Mouse (Mus musculus): ENCODE data around the gene Apc2. TPM values are rescaled to one million over a fixed set of nuclear protein-coding genes. Genes with fewer than 3 reads are reported as not detected.
"Not testable (repeated sequence)": the region's sequence is repeated elsewhere in the genome, so short reads cannot be mapped to it uniquely, and the experiment has no call there.

Apc2 gene
- 100 to 1,000 TPM; 179 to 181 TPM for total RNA-seq (2021)
- long read RNA-seq, partial matches to known transcripts = 1 of 38 reads
- long read RNA-seq, other reads (novel, unspliced or antisense) = 35 of 38 reads

DNA sequence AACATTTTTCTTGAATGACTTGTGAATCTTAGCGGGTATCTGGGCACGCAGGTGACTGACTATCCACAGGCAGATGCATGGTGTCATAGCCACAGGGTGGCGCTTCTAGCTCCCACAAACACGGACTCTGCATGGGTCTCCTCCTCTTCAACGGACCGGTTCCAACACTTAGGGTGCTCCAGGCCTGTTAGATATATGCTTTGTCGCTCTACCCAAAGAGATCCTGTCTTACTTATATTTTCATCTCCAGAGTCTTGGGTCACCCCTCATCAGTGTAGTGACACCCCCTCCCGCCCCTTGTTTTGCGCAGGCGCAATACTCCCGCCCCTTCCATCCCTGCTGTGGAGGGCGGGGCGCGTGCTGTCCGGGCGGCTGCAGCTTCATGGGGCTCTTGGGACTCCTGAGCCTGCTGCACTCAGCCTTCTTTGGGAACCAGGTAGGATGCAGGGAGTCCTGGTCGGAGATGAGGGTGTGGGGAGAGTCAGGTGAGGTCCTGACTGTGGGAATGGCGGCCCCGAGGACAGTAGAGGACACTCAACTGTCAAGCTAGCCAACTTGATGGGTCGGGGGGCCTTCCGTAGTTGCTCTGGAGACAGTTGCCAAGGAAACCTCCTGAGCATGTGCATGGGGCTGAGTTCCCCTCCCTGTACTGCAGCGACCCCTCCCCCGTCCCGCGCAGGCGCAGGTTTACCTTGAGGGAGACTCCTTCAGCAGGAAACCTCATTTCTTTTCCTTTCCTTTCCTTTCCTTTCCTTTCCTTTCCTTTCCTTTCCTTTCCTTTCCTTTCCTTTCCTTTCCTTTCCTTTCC, at the start of gene Apc2:
Gene Apc2 (plus strand): TSS at position 360 of the 808 bp plus-strand sequence.
- DNase-seq (ENCODE audit: low spot score in 2 of 2) = peak; percentile 77 to 82

- DNase-seq (ENCODE audit: low spot score in 2 of 2) = no peak
These were observed 47.9 kb upstream of the Apc2 start for GRCm38 (mm10) chr10:80247849-80248248.

GRCm38 (mm10) chr10:80248437-80248836, 47.3 kb upstream of the Apc2 start:
- DNase-seq (ENCODE audit: low spot score in 2 of 2) = not testable (repeated sequence)

- DNase-seq (ENCODE audit: low spot score in 2 of 2) = peak; percentile 97 to 98
These were observed 46.7 kb upstream of the Apc2 start, which contains the start of gene Ndufs7 for GRCm38 (mm10) chr10:80248971-80249640. Ndufs7 (plus strand) TSS chr10:80249121.

GRCm38 (mm10) chr10:80250059-80250458, 45.7 kb upstream of the Apc2 start:
- DNase-seq (ENCODE audit: low spot score in 2 of 2) = no peak

DNA sequence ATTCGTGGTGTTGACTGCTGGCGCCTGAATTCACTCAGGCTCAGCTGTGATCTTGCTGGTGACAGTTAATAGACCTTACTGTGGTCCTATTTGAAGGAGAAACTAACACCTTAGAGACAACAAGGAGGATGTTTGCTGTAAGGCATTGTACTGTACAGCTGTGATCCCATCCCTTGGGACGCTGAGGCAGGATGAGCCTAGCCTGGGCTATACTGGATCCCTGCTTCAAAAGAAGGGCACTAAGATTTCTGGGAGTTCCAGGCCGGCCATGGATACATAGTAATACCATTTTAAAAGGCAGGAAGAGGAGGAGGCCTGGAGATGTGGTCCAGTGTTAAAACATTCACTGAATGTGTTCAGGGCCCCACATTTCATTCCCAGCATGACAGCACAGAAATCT, 45.2 kb upstream of the Apc2 start:
- no peak for DNase-seq (ENCODE audit: low spot score in 2 of 2)

DNA sequence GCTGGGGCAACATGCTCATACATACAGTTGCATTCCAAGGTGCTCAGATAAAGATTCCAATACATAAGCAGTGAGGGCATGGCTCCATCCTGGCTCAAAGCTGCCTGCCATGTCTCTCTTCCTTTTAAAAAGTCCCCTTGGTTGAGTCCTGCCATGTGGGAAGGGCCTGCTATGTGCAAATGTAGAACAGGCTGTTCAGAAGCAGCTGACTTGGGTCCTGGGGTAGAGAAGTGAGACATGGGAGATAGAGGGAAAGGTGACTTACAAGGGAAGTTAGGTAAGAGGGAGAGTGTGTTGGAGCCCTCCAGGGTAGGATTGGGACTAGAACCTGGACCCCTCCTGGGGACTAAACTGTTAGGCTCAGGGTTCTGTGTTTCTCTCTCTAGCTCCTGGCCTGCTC, 43.8 kb upstream of the Apc2 start:
- DNase-seq (ENCODE audit: low spot score in 2 of 2) = no peak

DNA sequence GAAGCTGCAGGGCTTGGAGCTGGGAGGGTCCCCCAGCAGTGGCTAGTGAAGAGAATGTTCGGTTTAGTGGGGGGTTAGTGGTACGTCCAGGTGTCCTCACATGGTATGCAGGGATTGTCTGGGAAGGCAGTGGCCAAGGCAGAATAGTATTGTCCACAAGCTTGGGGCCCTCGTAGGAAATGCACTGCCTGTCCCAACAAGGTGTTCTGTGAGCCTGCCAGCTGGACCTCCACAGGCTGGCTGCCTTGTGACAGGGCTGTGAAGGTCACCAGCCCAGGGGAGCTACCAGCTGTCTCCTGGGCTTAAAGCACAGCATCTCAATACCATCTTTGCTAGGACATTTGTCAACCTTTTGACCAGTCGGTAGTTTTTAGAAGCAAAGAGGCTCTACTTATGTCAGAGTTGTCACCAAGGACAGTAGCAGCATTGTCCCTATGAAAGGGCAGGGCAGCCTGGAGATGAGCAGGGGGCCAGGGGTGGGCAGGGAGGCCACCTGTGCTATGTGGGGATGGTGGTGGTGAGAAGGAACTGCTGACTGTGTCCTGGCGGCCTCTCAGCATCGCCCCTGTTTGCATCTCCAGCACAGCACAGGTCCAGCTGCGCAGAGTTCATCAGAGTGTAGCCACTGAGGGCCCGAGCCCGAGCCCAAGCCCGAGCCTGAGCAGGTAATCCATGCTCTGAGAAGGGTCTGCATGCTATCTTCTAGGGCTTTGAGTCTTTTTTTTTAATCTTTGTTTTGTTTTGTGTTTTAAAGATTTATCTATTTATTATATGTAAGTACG, 43.1 kb upstream of the Apc2 start:
- DNase-seq (ENCODE audit: low spot score in 2 of 2) = no peak

- no peak for DNase-seq (ENCODE audit: low spot score in 2 of 2)
These were observed 42.2 kb upstream of the Apc2 start for GRCm38 (mm10) chr10:80253551-80253950.

- no peak for DNase-seq (ENCODE audit: low spot score in 2 of 2)
These were observed 41.2 kb upstream of the Apc2 start for GRCm38 (mm10) chr10:80254331-80255297.

DNA sequence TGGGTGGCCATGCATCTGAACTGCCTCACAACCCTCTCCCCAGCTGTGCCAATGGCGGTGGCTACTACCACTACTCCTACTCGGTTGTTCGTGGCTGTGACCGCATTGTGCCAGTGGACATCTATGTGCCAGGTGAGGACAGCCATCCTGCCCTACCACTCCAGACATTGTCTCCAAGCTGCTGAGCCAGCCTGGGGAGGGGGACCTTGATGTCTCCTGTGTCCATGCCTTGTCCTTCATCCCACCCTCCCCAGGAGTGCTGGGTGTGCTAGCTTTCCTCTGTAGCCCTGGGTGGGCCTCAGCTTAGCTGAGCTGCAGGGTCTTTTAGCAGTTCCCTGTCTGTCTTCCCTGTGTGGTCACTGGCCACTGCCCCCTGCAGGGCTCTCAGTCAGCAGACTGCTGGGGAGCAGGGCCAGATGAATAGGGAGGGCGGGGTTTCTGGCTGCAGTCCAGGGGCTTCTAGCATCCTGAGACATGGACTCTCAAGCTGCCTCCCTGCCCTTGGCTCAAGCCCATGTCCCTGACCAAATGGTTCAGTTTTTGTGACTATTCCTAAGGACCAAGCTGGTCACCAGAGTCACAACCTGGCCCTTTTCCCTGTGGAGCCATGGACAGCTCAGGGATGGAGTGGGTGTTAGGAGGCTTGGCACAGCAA, 39.8 kb upstream of the Apc2 start:
- DNase-seq (ENCODE audit: low spot score in 2 of 2) = no peak

- DNase-seq (ENCODE audit: low spot score in 2 of 2) = no peak
These were observed 37.8 kb upstream of the Apc2 start for GRCm38 (mm10) chr10:80257936-80258335.

DNA sequence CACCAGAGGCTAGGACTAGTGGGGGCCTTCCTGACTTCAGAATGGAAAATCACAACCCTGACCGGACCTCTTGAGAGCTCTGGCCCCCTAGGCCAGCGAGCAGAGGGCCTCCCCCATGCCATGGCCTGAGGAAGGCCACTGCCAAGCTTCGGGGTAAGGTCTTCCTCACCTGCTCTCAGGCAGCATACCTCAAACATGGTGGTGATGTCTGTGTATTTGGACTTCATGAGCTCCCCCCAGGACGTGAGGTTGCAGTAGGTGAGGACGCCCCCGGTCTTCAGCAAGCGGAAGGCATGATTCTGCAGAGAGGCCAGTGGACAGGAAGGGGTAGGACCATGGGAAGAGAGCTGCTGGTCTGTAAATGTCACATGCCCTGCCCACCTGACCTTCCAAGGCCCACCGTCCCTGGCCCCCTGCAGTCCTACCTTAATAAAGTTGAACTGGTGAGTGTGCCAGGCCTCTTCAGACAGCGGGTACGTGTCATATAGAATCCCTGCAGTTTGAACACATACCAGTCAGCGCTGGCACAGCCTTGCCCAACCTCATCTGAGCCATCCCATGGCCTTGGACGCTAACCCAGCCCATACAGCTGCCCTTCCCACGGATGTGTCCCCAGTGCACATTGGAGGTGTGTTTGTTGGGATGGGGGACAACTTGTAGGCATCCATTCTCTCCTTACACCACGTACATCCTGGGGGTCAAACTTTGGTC, 36.9 kb upstream of the Apc2 start:
- no peak for DNase-seq (ENCODE audit: low spot score in 2 of 2)

- DNase-seq (ENCODE audit: low spot score in 2 of 2) = no peak
These were observed 36.3 kb upstream of the Apc2 start for GRCm38 (mm10) chr10:80259463-80259805.

DNA sequence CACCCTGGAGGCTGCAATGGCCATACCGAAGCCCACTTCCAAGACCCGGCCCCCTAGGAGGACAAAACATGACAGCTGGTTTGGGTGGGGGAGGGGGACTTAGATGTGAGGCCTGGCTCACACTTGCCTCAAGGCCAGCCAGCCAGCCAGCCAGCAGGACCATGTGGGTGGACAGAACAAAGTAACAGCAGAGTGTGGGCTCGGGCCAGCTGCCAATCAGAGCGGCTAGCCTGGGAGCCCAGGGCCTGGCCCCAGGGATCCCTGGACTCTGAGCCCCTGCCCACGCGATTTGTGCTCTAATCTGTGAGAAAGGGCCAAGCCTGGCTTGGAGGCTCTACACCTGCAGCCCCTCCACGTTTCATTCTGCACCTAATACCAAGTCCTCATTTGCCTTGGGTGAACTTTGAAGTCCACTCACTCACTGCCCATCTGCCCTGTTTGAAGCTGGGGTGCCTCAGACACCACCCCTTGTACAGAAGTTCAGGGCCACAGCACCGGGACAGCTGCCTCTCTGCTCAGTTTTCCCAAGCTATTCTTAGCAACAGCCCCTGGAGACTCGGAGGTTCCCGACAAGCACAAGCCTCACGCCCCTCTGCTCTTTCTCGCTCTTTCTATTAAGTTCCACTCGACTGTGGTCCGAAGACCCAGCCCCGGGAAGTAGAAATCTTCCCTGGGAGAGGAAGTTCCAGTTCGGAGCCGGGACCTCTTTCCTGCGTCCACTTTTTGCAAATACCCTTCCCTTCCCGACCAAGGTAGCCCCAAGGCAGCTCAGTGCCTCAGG, 35.7 kb upstream of the Apc2 start:
- DNase-seq (ENCODE audit: low spot score in 2 of 2) = peak; percentile 67 to 81

- peak; percentile 90 to 95 for DNase-seq (ENCODE audit: low spot score in 2 of 2)
These were observed 34.9 kb upstream of the Apc2 start, which contains the start of the genes Gamt and Dazap1 for GRCm38 (mm10) chr10:80260642-80261584. Gamt (minus strand) TSS chr10:80261012. Dazap1 (plus strand) TSS chr10:80261486.

- peak; percentile 87 to 89 for DNase-seq (ENCODE audit: low spot score in 2 of 2)
These were observed 34.2 kb upstream of the Apc2 start for GRCm38 (mm10) chr10:80261585-80261968.

Data from layer of hippocampus, postnatal 10 days (tissue).